Mouse (Mus musculus) 3T3-L1 (cell line): ENCODE results near the gene Tm4sf5.
A peak's percentile ranks its signal among the peaks of the same experiment; 100 is the strongest.

Source experiments
- DNase-seq: peaks from one replicate; pipeline ENCODE4 v3.0.0-alpha.2; 2015; ENCODE audit warnings: low read depth, low spot score

Gene Tm4sf5

GRCm38 (mm10) chr11:70541415-70541814 lies 36.4 kb downstream of the Tm4sf5 start:
- DNase-seq = no peak

GRCm38 (mm10) chr11:70544496-70544895 lies 39.5 kb downstream of the Tm4sf5 start:
- DNase-seq = no peak

GRCm38 (mm10) chr11:70551526-70551925 lies 46.5 kb downstream of the Tm4sf5 start:
- no peak for DNase-seq

DNA sequence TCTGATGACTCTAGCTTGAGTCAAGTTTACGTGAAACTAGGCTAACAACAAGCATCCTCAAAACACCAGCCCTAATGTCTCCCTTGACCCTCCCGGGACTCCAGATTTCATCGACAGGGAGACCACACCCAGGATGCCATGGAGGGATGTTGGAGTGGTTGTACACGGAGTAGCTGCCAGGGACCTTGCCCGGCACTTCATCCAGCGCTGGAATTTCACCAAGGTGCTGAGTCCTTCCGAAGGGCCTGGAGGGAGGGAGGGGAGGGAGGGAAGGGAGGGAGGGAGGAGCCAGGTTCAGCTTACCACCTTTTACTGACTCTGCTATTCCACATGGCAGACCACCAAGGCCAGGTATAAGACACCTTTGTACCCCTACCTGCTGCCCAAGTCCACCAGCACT lies 48.9 kb downstream of the Tm4sf5 start:
- peak; percentile 23 for DNase-seq

DNA sequence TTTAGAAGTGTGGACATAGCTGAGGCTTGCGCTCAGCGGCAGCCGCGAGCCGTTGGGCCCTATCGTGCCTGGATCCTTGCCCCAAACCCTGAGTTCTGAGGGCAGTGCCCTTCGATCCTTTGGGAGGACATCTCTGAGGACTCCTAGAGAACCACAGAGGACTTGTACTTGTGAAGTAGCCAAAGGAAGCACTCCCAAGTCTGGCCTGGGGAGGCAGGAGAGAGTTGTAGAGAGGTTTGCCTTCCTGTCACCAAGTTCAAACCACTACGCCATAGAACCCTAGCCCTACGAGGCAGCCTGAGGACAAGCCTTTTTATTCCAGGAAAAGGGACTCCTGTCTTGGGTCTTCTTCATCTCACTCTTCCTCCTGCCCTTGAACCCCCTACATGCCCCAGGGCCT lies 52.5 kb downstream of the Tm4sf5 start:
- DNase-seq = no peak
